Mouse (Mus musculus) stomach, embryonic 15.5 days (tissue): ENCODE data around the gene Gm37240. TPM values are rescaled to one million over a fixed set of nuclear protein-coding genes. Genes with fewer than 3 reads are reported as not detected.

Source experiments
- ATAC-seq: fragments of 200-750 bp; cut with Nextera tagmentation; 2 replicates; pipeline ENCODE4 v1.8.0; 2017; ENCODE audit warnings: low read depth, moderate number of reproducible peaks, moderate TSS enrichment; ENCODE audit not compliant: insufficient read depth, low FRiP score
- H3K27ac ChIP-seq: fragments of 300-500 bp; sonication (generic); 2 replicates; pipeline ENCODE4 v1.5.1; 2015; ENCODE audit warnings: mild to moderate bottlenecking, inconsistent platforms
- H3K27me3 ChIP-seq: fragments of 300-500 bp; sonication (generic); replicated peaks from 2 replicates; pipeline ENCODE4 v1.6.1; 2015; ENCODE audit warnings: inconsistent platforms
- H3K36me3 ChIP-seq: fragments of 300-500 bp; sonication (generic); 2 replicates; pipeline ENCODE4 v1.6.1; 2015; ENCODE audit warnings: inconsistent platforms
- H3K4me1 ChIP-seq: fragments of 300-500 bp; sonication (generic); 2 replicates; pipeline ENCODE4 v1.6.1; 2015; ENCODE audit warnings: inconsistent platforms
- H3K4me2 ChIP-seq: fragments of 300-500 bp; sonication (generic); 2 replicates; pipeline ENCODE4 v1.6.1; 2015; ENCODE audit warnings: mild to moderate bottlenecking, inconsistent platforms
- H3K4me3 ChIP-seq: fragments of 300-500 bp; sonication (generic); replicated peaks from 2 replicates; pipeline ENCODE4 v1.5.1; 2015; ENCODE audit warnings: inconsistent platforms
- H3K9ac ChIP-seq: fragments of 300-500 bp; sonication (generic); 2 replicates; pipeline ENCODE4 v1.6.1; 2015; ENCODE audit warnings: inconsistent platforms
- H3K9me3 ChIP-seq: fragments of 300-500 bp; sonication (generic); 2 replicates; pipeline ENCODE4 v1.6.1; 2016; ENCODE audit warnings: inconsistent platforms
- WGBS: fragments of 180-500 bp; shearing (Covaris S2); methylation state at CpG from one replicate; pipeline ENCODE4 v1.1.7; 2015; 5-methylcytosine and 5-hydroxymethylcytosine counted together
- polyA plus RNA-seq: library from polyadenylated mRNA; unstranded; fragments of >200 nt; fragmentation: Nextera tagmentation; extraction: Ambion mirVana; gene quantifications from 2 replicates; pipeline ENCODE4 v1.2.1, GENCODE M21; 2015

The Gm37240 gene
- polyA plus RNA-seq, 1 experiment from 2014 or later, result 8.6 TPM

DNA sequence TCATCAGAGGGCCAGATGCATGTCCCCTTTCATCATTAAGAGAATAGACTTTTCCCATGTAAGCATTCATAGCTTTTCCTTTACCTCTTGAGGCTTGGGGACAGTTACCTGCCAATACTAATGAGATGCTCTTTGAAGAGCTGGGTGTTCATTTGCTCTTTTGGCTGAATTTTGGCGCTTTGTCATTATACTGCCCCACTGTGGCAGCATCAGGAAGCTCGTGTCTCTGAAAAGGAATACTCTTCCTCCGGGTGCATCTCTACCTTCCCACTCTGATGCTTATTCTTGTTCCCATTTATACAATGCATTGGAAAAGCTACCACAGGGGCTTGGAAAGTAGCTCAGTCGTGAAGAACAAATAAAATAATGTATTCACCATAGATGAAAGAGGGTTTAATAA is 30.3 kb upstream of the Gm37240 start:
- ATAC-seq, result no peak
- Histone ChIP-seq H3K4me3 (no peak overlapping the region), H3K27ac (no peak overlapping the region), H3K4me2 (no peak overlapping the region), H3K9me3 (no peaks in the 10 kb centered on the region), H3K27me3 (no peaks in the 10 kb centered on the region), H3K9ac (no peak overlapping the region), H3K4me1 (no peaks in the 10 kb centered on the region), H3K36me3 (no peaks in the 10 kb centered on the region)
- 11% methylated on average over 4 of the region's 4 CpGs for WGBS

DNA sequence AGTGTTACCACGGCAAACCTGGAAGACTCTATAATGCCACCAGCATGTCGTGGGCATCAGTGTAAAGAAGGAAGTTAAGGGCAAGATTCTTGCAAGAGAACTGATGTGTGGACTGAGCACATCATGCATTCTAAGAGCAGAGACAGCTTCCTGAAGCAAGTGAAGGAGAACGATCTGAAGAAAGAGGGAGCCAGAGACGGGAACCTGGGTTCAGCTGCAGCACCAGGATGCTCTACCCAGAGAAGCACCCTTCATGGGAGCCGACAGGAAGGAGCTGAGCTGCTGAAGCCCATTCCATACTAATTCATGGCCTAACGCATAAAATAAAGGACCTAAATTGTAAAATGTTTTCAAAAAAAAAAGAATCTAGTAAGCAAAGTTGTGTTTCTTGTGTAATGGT is 27.5 kb upstream of the Gm37240 start:
- H3K4me1 ChIP-seq, result no peaks in the 10 kb centered on the region
- no peak overlapping the region for H3K9ac ChIP-seq
- no peaks in the 10 kb centered on the region for H3K9me3 ChIP-seq
- no peak overlapping the region for H3K4me3 ChIP-seq
- H3K36me3 ChIP-seq, result no peaks in the 10 kb centered on the region
- H3K27ac ChIP-seq, result no peak overlapping the region
- no peak for ATAC-seq
- H3K27me3 ChIP-seq, result no peaks in the 10 kb centered on the region
- WGBS, result 90% methylated on average over 6 of the region's 6 CpGs
- no peak overlapping the region for H3K4me2 ChIP-seq

DNA sequence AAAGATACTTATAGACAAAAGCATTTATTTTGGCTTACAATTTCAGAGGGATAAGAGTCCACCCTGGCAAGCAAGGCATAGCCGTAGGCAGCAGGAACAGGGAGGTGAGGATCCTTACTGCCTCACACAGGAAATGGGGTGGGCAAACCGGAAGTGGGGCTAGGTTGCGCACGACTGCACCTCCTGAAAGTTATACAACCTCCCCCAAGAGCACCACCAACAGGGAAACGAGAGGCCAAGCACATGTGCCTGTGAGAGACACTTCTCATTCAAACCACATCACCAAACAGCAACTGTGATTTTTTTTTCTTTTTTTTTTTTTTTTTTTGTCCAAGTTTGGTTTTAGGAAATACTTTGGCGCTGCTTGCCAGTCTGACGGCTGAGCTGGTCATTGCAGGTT is 19.8 kb upstream of the Gm37240 start:
- 83% methylated on average over 7 of the region's 7 CpGs for WGBS
- Histone ChIP-seq H3K27ac (no peak overlapping the region), H3K27me3 (no peaks in the 10 kb centered on the region), H3K9ac (no peak overlapping the region), H3K36me3 (no peaks in the 10 kb centered on the region), H3K9me3 (no peaks in the 10 kb centered on the region), H3K4me1 (no peaks in the 10 kb centered on the region), H3K4me2 (no peak overlapping the region), H3K4me3 (no peak overlapping the region)
- ATAC-seq, result no peak

GRCm38 (mm10) chr3:85904371-85904770 is 17.1 kb upstream of the Gm37240 start:
- no peaks in the 10 kb centered on the region for H3K27me3 ChIP-seq
- no peak overlapping the region for H3K27ac ChIP-seq
- H3K9ac ChIP-seq, result no peak overlapping the region
- no peak for ATAC-seq
- no peak overlapping the region for H3K4me3 ChIP-seq
- no peak overlapping the region for H3K4me2 ChIP-seq
- H3K4me1 ChIP-seq, result no peaks in the 10 kb centered on the region
- H3K9me3 ChIP-seq, result no peaks in the 10 kb centered on the region
- H3K36me3 ChIP-seq, result no peaks in the 10 kb centered on the region

DNA sequence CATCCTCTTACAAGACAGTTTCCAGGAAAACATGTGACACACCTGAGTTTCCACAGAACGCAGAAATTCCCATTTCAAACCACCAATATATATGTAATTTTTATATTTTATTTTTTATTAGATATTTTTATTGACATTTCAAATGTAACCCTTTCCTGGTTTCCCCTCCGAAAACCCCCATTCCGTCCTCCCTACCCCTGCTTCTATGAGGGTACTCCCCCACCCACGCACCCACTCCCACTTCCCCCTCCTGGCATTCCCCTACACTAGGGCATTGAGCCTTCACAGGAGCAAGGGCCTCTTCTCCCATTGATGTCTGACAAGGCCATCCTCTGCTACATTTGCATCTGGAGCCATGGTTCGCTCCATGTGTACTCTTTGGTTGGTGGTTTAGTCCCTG is 7.7 kb upstream of the Gm37240 start:
- WGBS, result 95% methylated on average over 5 of the region's 5 CpGs
- no peaks in the 10 kb centered on the region for H3K9me3 ChIP-seq
- H3K36me3 ChIP-seq, result no peaks in the 10 kb centered on the region
- H3K4me1 ChIP-seq, result no peaks in the 10 kb centered on the region
- no peak for ATAC-seq
- no peaks in the 10 kb centered on the region for H3K27me3 ChIP-seq
- no peak overlapping the region for H3K4me2 ChIP-seq
- no peak overlapping the region for H3K9ac ChIP-seq
- H3K4me3 ChIP-seq, result no peak overlapping the region
- no peak overlapping the region for H3K27ac ChIP-seq

- no peak overlapping the region for H3K27ac ChIP-seq
- H3K9me3 ChIP-seq, result no peaks in the 10 kb centered on the region
- no peak for ATAC-seq
- 60% methylated on average over 1 of the region's 1 CpGs for WGBS
- no peak overlapping the region for H3K4me3 ChIP-seq
- H3K4me2 ChIP-seq, result no peak overlapping the region
- H3K36me3 ChIP-seq, result no peaks in the 10 kb centered on the region
- 0 out of 2 replicates have a peak, but pooled peaks cover 7% of the 10 kb centered on the region for H3K4me1 ChIP-seq
- no peak overlapping the region for H3K9ac ChIP-seq
- no peaks in the 10 kb centered on the region for H3K27me3 ChIP-seq
Observed at GRCm38 (mm10) chr3:85891571-85891970, 4.3 kb upstream of the Gm37240 start.

DNA sequence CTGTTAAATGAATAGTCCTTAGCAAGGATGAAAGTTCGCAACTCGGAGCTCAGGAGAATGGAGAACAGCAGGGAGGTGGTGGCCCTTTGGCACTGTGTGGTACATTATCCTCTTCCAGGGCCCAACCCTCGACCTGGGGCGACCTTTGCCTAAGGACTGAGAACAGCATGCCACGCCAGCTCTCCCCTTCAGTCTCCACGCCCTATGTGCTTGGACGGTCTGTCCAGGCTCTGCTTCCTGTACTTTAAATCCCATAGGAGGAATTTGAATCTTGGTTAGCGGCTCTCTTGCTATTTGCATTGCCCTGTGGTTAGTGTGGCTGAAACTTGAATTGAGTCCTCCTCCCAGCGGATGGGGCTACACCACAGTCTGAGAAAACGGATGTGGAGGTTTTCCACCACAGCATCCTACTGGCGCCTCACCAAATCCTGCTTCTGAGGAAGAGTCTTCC is 928 bp upstream of the Gm37240 start:
- Histone ChIP-seq H3K27me3 (no peaks in the 10 kb centered on the region), H3K4me3 (peak overlapping the region; percentile 58), H3K9ac (no peak overlapping the region), H3K27ac (peak overlapping the region; percentile 67), H3K4me1 (0 out of 2 replicates have a peak, but pooled peaks cover 7% of the 10 kb centered on the region), H3K9me3 (no peaks in the 10 kb centered on the region), H3K4me2 (peak overlapping the region; percentile 88), H3K36me3 (no peaks in the 10 kb centered on the region)
- no peak for ATAC-seq
- 14% methylated on average over 11 of the region's 11 CpGs for WGBS

DNA sequence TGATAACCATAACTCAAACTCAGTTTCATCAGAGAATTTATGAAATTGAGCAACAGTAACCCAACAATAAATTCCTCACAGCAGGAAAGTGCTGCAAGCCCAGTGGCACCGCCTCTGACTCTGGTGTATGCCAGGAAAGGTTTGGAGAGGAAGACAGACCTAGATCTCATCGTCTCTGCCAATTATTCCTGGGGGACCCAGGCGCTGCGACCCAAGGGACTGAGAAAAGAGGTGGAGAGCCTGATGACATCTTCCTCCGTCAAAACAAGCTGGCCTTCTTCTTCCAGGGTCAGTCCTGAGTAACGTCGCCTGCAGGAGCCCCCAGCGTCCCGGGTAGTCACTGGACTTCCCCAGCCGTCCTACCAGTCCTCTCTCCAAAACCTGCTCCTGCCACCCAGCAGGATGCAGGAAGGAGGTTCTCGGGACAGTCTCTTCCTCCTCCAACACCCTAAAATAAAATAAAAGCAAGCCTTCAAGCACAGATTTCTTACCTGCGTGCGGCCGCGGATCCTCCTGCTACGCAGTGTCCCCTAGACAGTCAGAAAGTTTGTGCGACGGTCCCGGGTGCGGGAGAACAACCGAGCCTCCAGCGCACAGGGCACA is 581 bp downstream of the Gm37240 start:
- peak overlapping the region; percentile 88 for H3K4me2 ChIP-seq
- H3K9ac ChIP-seq, result peak overlapping the region; percentile 17
- H3K9me3 ChIP-seq, result no peaks in the 10 kb centered on the region
- peak overlapping the region; percentile 72 for H3K27ac ChIP-seq
- no peaks in the 10 kb centered on the region for H3K27me3 ChIP-seq
- no peaks in the 10 kb centered on the region for H3K36me3 ChIP-seq
- ATAC-seq, result no peak
- 0 out of 2 replicates have a peak, but pooled peaks cover 7% of the 10 kb centered on the region for H3K4me1 ChIP-seq
- peak overlapping the region; percentile 58 for H3K4me3 ChIP-seq
- 4% methylated on average over 22 of the region's 22 CpGs for WGBS

DNA sequence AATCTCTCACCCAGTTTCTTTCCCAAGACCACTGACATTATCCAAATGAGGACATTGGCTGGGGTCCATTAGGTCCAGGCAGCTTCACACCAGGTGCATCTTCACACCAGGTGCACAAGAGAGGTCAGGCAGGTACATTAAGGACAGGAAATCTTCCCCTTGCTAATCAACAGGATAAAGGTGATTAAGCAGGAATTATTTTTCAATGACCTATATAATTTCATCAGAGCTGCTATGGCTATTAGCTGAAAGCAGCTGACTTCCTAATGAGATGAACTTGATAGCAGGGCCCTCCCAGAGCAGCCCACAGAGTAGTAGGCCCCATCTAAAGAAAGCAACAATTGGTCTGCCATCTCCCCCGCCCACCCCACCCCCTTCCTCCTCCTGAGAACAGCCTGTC is 1.4 kb downstream of the Gm37240 start:
- H3K27me3 ChIP-seq, result no peaks in the 10 kb centered on the region
- no peak for ATAC-seq
- H3K36me3 ChIP-seq, result no peaks in the 10 kb centered on the region
- H3K27ac ChIP-seq, result no peak overlapping the region
- peak overlapping the region; percentile 88 for H3K4me2 ChIP-seq
- WGBS, result 53% methylated on average over 1 of the region's 1 CpGs
- H3K4me3 ChIP-seq, result no peak overlapping the region; the same call in 1 of the 2 replicates
- H3K9me3 ChIP-seq, result no peaks in the 10 kb centered on the region
- H3K4me1 ChIP-seq, result 0 out of 2 replicates have a peak, but pooled peaks cover 7% of the 10 kb centered on the region
- H3K9ac ChIP-seq, result no peak overlapping the region

- H3K4me1 ChIP-seq, result no peaks in the 10 kb centered on the region
- H3K9ac ChIP-seq, result no peak overlapping the region
- H3K36me3 ChIP-seq, result no peaks in the 10 kb centered on the region
- no peaks in the 10 kb centered on the region for H3K9me3 ChIP-seq
- no peak overlapping the region for H3K27ac ChIP-seq
- WGBS, result 86% methylated on average over 2 of the region's 2 CpGs
- H3K4me2 ChIP-seq, result no peak overlapping the region
- H3K4me3 ChIP-seq, result no peak overlapping the region
- ATAC-seq, result peak; percentile 83
- no peaks in the 10 kb centered on the region for H3K27me3 ChIP-seq
Observed at GRCm38 (mm10) chr3:85880687-85881086, 6.6 kb downstream of the Gm37240 start.

DNA sequence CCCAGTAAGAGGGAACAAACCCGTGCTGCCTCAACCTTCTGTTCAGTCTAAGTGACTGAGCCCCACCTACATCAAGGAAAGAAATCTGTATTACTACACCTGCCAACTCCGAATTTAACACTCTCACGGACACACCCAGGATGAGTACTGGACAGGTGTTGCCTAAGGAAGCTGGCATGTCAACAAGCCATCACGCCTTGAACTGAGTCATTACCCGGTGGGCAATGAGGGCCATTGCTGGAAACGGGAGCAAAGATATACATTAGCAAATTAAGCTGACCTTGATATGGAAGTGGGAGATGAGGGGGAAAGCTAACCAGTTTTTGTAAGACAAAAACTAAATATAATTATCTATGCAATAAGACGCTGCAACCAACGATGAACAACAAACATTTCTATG is 7.2 kb downstream of the Gm37240 start:
- no peak overlapping the region for H3K9ac ChIP-seq
- WGBS, result 79% methylated on average over 8 of the region's 8 CpGs
- H3K4me3 ChIP-seq, result no peak overlapping the region
- no peaks in the 10 kb centered on the region for H3K4me1 ChIP-seq
- H3K9me3 ChIP-seq, result no peaks in the 10 kb centered on the region
- H3K36me3 ChIP-seq, result no peaks in the 10 kb centered on the region
- ATAC-seq, result no peak
- H3K4me2 ChIP-seq, result no peak overlapping the region
- no peaks in the 10 kb centered on the region for H3K27me3 ChIP-seq
- H3K27ac ChIP-seq, result no peak overlapping the region

- H3K4me2 ChIP-seq, result no peak overlapping the region
- no peak overlapping the region for H3K4me3 ChIP-seq
- H3K4me1 ChIP-seq, result no peaks in the 10 kb centered on the region
- no peaks in the 10 kb centered on the region for H3K36me3 ChIP-seq
- ATAC-seq, result no peak
- H3K27me3 ChIP-seq, result no peaks in the 10 kb centered on the region
- no peak overlapping the region for H3K9ac ChIP-seq
- 65% methylated on average over 5 of the region's 5 CpGs for WGBS
- no peak overlapping the region for H3K27ac ChIP-seq
- no peaks in the 10 kb centered on the region for H3K9me3 ChIP-seq
Observed at GRCm38 (mm10) chr3:85878911-85879310, 8.4 kb downstream of the Gm37240 start.

GRCm38 (mm10) chr3:85863996-85864395 is 23.3 kb downstream of the Gm37240 start:
- no peaks in the 10 kb centered on the region for H3K36me3 ChIP-seq
- H3K4me2 ChIP-seq, result no peak overlapping the region
- H3K4me1 ChIP-seq, result no peaks in the 10 kb centered on the region
- no peak for ATAC-seq
- H3K27me3 ChIP-seq, result no peaks in the 10 kb centered on the region
- no peak overlapping the region for H3K4me3 ChIP-seq
- H3K27ac ChIP-seq, result no peak overlapping the region
- 27% methylated on average over 3 of the region's 3 CpGs for WGBS
- H3K9ac ChIP-seq, result no peak overlapping the region
- no peaks in the 10 kb centered on the region for H3K9me3 ChIP-seq
